Mouse (Mus musculus): Measurements from ENCODE around the gene Spon1.

GRCm38 (mm10) chr7:113919505-113919904, 153.7 kb downstream of the Spon1 start:
- TF ChIP-seq CTCF (IDR thresholded peaks at IDR 0.05; ENCODE audit: control insufficient read depth, insufficient read depth, low read length) = no peak
- TF ChIP-seq POLR2A (IDR thresholded peaks at IDR 0.05; ENCODE audit: borderline replicate concordance, control insufficient read depth, low read depth, low read length) = no peak
